Mouse (Mus musculus): ENCODE results near the gene Helt.

Helt gene

GRCm38 (mm10) chr8:46294181-46294892 lies at the start of gene Helt:
Gene Helt (minus strand): TSS chr8:46294671.
- in situ Hi-C loops (cut with MseI, MboI), result no loop called here

GRCm38 (mm10) chr8:46342272-46342671 lies 47.8 kb upstream of the Helt start:
- in situ Hi-C loops (cut with MseI, MboI), result no loop called here

GRCm38 (mm10) chr8:46340381-46341273 lies 46.2 kb upstream of the Helt start:
- in situ Hi-C loops (cut with MseI, MboI), result no loop called here

GRCm38 (mm10) chr8:46339317-46339716 lies 44.8 kb upstream of the Helt start:
- in situ Hi-C loops (cut with MseI, MboI), result no loop called here

- in situ Hi-C loops (cut with MseI, MboI), result no loop called here
These were observed 41.9 kb upstream of the Helt start for GRCm38 (mm10) chr8:46336351-46336750.

- in situ Hi-C loops (cut with MseI, MboI), result no loop called here
These were observed 38.1 kb upstream of the Helt start for GRCm38 (mm10) chr8:46332389-46333061.

GRCm38 (mm10) chr8:46331801-46332200 lies 37.3 kb upstream of the Helt start:
- in situ Hi-C loops (cut with MseI, MboI), result no loop called here

GRCm38 (mm10) chr8:46329396-46329795 lies 34.9 kb upstream of the Helt start:
- in situ Hi-C loops (cut with MseI, MboI), result no loop called here

- in situ Hi-C loops (cut with MseI, MboI), result no loop called here
These were observed 32.8 kb upstream of the Helt start for GRCm38 (mm10) chr8:46327284-46327683.

GRCm38 (mm10) chr8:46326715-46327114 lies 32.2 kb upstream of the Helt start:
- in situ Hi-C loops (cut with MseI, MboI), result no loop called here

- in situ Hi-C loops (cut with MseI, MboI), result no loop called here
These were observed 30.2 kb upstream of the Helt start for GRCm38 (mm10) chr8:46324676-46325075.

- in situ Hi-C loops (cut with MseI, MboI), result no loop called here
These were observed 29.3 kb upstream of the Helt start for GRCm38 (mm10) chr8:46323672-46324191.

GRCm38 (mm10) chr8:46322833-46323232 lies 28.4 kb upstream of the Helt start:
- in situ Hi-C loops (cut with MseI, MboI), result no loop called here

GRCm38 (mm10) chr8:46322421-46322820 lies 27.9 kb upstream of the Helt start:
- in situ Hi-C loops (cut with MseI, MboI), result no loop called here

GRCm38 (mm10) chr8:46318802-46319201 lies 24.3 kb upstream of the Helt start:
- in situ Hi-C loops (cut with MseI, MboI), result no loop called here

- in situ Hi-C loops (cut with MseI, MboI), result no loop called here
These were observed 22.7 kb upstream of the Helt start for GRCm38 (mm10) chr8:46317161-46317560.

- in situ Hi-C loops (cut with MseI, MboI), result loop anchor here (5.0 kb wide), 2 partner anchors 66 to 234 kb away; no protein-coding TSS in a partner anchor
These were observed 19.3 kb upstream of the Helt start for GRCm38 (mm10) chr8:46313798-46314197.

GRCm38 (mm10) chr8:46311159-46311558 lies 16.7 kb upstream of the Helt start:
- in situ Hi-C loops (cut with MseI, MboI), result loop anchor here (5.0 kb wide), 2 partner anchors 64 to 236 kb away; no protein-coding TSS in a partner anchor

GRCm38 (mm10) chr8:46308189-46308588 lies 13.7 kb upstream of the Helt start:
- in situ Hi-C loops (cut with MseI, MboI), result no loop called here

GRCm38 (mm10) chr8:46305733-46306349 lies 11.4 kb upstream of the Helt start:
- in situ Hi-C loops (cut with MseI, MboI), result no loop called here

GRCm38 (mm10) chr8:46302121-46302520 lies 7.7 kb upstream of the Helt start:
- in situ Hi-C loops (cut with MseI, MboI), result loop anchor here in 1 of 2 experiments (5.0 kb wide), 1 partner anchor 60 kb away; no protein-coding TSS in a partner anchor
